Mouse (Mus musculus): Measurements from ENCODE around the gene Zfp654.

DNA sequence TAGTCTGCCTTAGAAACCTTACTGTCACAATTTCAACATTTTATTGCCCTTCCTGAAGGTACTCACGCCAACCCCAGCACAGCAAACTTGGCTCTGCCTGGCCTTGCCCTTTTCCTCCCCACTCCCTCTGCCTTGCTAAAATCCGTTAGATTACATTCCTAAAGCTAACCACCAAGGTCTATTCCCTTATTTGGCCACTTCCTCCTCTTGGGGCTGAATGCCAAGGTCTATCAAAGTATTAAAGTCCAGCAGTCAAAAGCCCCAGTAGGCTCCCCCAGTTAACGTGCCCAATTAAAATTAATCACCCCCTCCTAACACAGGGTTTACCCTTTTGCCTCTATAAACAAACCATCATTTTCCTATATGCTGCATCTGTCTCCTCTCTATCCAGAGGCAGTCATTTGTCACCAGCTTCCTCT, 33.0 kb upstream of the Zfp654 start:
- TF ChIP-seq EP300 (optimal IDR thresholded peaks at IDR 0.05) (no peak), CTCF (IDR thresholded peaks at IDR 0.05; ENCODE audit: low read depth) (no peak)

Measured in stomach, postnatal 0 days (tissue).